Mouse (Mus musculus) heart, adult 2 months (tissue): ENCODE data around the gene Rmi2.

Source experiments
- CTCF ChIP-seq: fragments of 200-600 bp; IDR thresholded peaks from 2 replicates; pipeline ENCODE4 v1.8.1; 2022; ENCODE audit warnings: antibody characterized with exemption, mild to moderate bottlenecking, moderate library complexity
- EP300 ChIP-seq: fragments of 200-500 bp; IDR thresholded peaks from 2 replicates; pipeline ENCODE4 v1.6.1; 2011; ENCODE audit warnings: low read depth, low read length, control low read depth; ENCODE audit not compliant: insufficient read depth
- POLR2A ChIP-seq: fragments of 200-500 bp; IDR thresholded peaks from 2 replicates; pipeline ENCODE4 v1.6.1; 2011; ENCODE audit warnings: mild to moderate bottlenecking, low read depth, low read length, control low read depth; ENCODE audit not compliant: insufficient read depth

- TF ChIP-seq CTCF (no peak), POLR2A (no peak), EP300 (no peak)
Observed at GRCm38 (mm10) chr16:10788271-10788670, 46.6 kb upstream of the Rmi2 start, which contains the start of gene Tnp2.
